Mouse (Mus musculus) midbrain, postnatal 0 days (tissue): ENCODE results near the gene Itgb6. TPM values are rescaled to one million over a fixed set of nuclear protein-coding genes. Genes with fewer than 3 reads are reported as not detected.

Experiments used
- ATAC-seq: fragments of 200-750 bp; cut with Nextera tagmentation; 2 replicates; pipeline ENCODE4 v1.8.0; 2017; ENCODE audit warnings: moderate number of reproducible peaks, mild to moderate bottlenecking, moderate TSS enrichment, moderate library complexity; ENCODE audit not compliant: low FRiP score
- DNase-seq: peaks from one replicate; pipeline ENCODE4 v3.0.0-alpha.2; 2015; ENCODE audit warnings: low spot score
- H3K27ac ChIP-seq: fragments of 300-500 bp; sonication (generic); 2 replicates; pipeline ENCODE4 v1.5.1; 2014; ENCODE audit warnings: low read depth, mild to moderate bottlenecking, low read length, mixed read lengths
- H3K27me3 ChIP-seq: fragments of 300-500 bp; sonication (generic); 2 replicates; pipeline ENCODE4 v1.6.1; 2014; ENCODE audit warnings: low read length, control low read depth, mixed read lengths; ENCODE audit not compliant: insufficient read depth
- H3K36me3 ChIP-seq: fragments of 300-500 bp; sonication (generic); 2 replicates; pipeline ENCODE4 v1.6.1; 2014; ENCODE audit warnings: low read length, control low read depth, mixed read lengths; ENCODE audit not compliant: insufficient read depth
- H3K4me1 ChIP-seq: fragments of 300-500 bp; sonication (generic); 2 replicates; pipeline ENCODE4 v1.6.1; 2014; ENCODE audit warnings: mild to moderate bottlenecking, control low read depth, antibody characterized with exemption, low read length, mixed read lengths; ENCODE audit not compliant: insufficient read depth
- H3K4me2 ChIP-seq: fragments of 300-500 bp; sonication (generic); 2 replicates; pipeline ENCODE4 v1.6.1; 2014; ENCODE audit warnings: low read depth, mild to moderate bottlenecking, low read length, mixed read lengths; ENCODE audit not compliant: poor library complexity, severe bottlenecking
- H3K4me3 ChIP-seq: fragments of 300-500 bp; sonication (generic); 2 replicates; pipeline ENCODE4 v1.5.1; 2014; ENCODE audit warnings: low read depth, mild to moderate bottlenecking, low read length, moderate library complexity
- H3K9ac ChIP-seq: fragments of 300-500 bp; sonication (generic); replicated peaks from 2 replicates; pipeline ENCODE4 v1.6.1; 2014; ENCODE audit warnings: mild to moderate bottlenecking, low read length, moderate library complexity, mixed read lengths; ENCODE audit not compliant: poor library complexity, severe bottlenecking
- H3K9me3 ChIP-seq: fragments of 300-500 bp; sonication (generic); 2 replicates; pipeline ENCODE4 v1.6.1; 2016; ENCODE audit warnings: low read length, control low read depth
- CTCF ChIP-seq: IDR thresholded peaks from 2 replicates; pipeline ENCODE4 v1.5.1; 2016; ENCODE audit warnings: antibody characterized with exemption, mild to moderate bottlenecking
- WGBS: fragments of 180-500 bp; shearing (Covaris S2); extraction: QIAGEN DNeasy Blood & Tissue Kit; methylation state at CpG from one replicate; pipeline ENCODE4 v1.1.7; 2014; 5-methylcytosine and 5-hydroxymethylcytosine counted together
- polyA plus RNA-seq: library from polyadenylated mRNA; unstranded; fragments of >200 nt; fragmentation: Nextera tagmentation; extraction: Ambion mirVana; gene quantifications from 2 replicates; pipeline ENCODE4 v1.2.1, GENCODE M21; 2015
- total RNA-seq: library from RNA; depleted of rRNA; stranded (reverse); fragments of >200 nt; gene quantifications from 2 replicates; pipeline ENCODE4 v1.2.3, GENCODE M21; 2014

Gene Itgb6
- total and polyA plus RNA-seq, 2 experiments from 2014 or later = 0.04 to 0.22 TPM

DNA sequence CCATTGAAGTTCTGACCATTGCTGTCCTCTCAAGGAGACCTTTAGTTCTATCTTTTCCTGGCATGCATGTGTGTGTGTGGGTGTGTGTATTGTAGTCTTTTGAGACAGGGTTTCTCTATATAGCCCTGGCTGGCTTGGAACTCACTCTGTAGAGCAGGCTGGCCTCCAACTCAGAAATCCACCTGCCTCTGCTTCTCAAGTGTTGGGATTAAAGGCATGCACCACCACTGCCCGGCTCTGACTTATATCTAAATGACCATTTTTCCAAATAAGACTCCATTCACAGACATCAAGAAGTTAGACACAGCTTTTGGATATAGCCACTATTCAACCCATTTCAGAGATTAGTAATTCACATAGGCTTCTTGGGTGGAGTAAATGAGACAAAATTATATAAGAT is 34.3 kb downstream of the Itgb6 start:
- Histone ChIP-seq H3K4me1 (no peaks in the 10 kb centered on the region), H3K27me3 (no peaks in the 10 kb centered on the region), H3K4me3 (no peak overlapping the region), H3K9ac (no peak overlapping the region), H3K36me3 (no peaks in the 10 kb centered on the region), H3K4me2 (no peak overlapping the region), H3K27ac (no peak overlapping the region), H3K9me3 (no peaks in the 10 kb centered on the region)
- 86% methylated on average over 1 of the region's 1 CpGs for WGBS
- no peak for TF ChIP-seq CTCF
- DNase-seq = no peak
- ATAC-seq = no peak

DNA sequence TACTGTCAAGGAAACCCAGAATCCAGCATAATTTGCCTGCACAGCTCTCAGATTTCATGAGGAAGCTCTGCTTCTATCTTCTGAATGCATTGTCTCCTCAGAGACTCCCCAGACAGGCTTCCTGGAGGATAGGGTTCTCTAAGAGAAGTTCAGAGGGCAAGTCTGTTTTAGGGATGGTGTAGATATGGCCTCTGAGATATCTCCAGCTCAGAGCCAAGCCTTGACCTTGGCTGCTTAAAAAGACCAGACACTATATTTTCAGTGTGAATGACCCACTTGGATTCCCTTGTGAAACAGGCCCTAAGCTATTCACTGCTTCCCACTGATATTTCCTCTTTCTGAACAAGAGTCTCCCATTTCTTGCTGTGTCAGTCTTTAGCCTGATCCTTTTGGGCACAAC is 36.5 kb downstream of the Itgb6 start:
- Histone ChIP-seq H3K4me3 (no peak overlapping the region), H3K4me2 (no peak overlapping the region), H3K4me1 (no peaks in the 10 kb centered on the region), H3K36me3 (no peaks in the 10 kb centered on the region), H3K9me3 (no peaks in the 10 kb centered on the region), H3K27ac (no peak overlapping the region), H3K27me3 (no peaks in the 10 kb centered on the region), H3K9ac (no peak overlapping the region)
- DNase-seq = no peak
- no peak for TF ChIP-seq CTCF
- ATAC-seq = no peak

DNA sequence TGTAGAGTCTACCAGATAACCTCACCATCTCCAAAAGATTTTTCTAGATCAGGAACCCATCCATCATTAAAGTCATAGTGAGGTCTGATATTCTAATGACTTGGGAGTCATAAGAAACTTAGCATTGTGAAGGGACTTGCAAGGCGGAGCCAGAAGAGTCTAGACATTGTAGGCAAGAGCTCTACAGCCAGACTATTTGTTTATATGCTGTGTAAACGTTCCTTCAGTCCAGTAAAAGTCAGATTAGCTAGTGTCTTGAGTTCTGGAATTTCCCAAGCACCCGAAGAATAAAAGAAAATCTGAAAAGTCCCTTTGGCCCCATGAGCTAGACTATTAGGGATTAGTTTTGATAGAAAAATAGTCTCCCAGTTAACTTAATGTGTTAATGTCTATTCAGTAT is 38.3 kb downstream of the Itgb6 start:
- Histone ChIP-seq H3K9ac (no peak overlapping the region), H3K36me3 (no peaks in the 10 kb centered on the region), H3K4me2 (no peak overlapping the region), H3K4me3 (no peak overlapping the region), H3K27me3 (no peaks in the 10 kb centered on the region), H3K4me1 (no peaks in the 10 kb centered on the region), H3K27ac (no peak overlapping the region), H3K9me3 (no peaks in the 10 kb centered on the region)
- 81% methylated on average over 3 of the region's 3 CpGs for WGBS
- DNase-seq (no peak), ATAC-seq (no peak)
- no peak for TF ChIP-seq CTCF

DNA sequence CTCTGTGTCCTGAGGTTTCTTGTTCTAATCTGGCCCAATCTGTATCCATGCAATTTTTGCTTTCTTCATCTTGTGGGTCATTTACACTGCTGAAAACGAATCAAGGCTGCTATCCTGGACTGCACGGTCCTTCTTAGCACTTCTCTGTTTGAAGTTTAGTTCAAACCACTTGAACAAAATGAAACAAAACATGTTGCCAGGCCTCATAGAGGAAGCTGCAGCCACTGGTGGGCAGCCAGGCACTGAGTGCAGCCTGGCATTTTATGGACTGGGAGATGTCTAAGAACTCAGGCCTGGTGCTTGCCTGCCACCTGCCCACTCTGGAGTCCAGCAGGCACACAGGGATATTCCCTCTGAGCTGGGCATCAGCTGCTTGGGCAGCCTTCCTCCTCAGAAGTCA is 39.9 kb downstream of the Itgb6 start:
- no peaks in the 10 kb centered on the region for H3K9me3 ChIP-seq
- H3K27ac ChIP-seq = no peak overlapping the region
- H3K9ac ChIP-seq = no peak overlapping the region
- no peak overlapping the region for H3K4me2 ChIP-seq
- 81% methylated on average over 2 of the region's 2 CpGs for WGBS
- H3K4me3 ChIP-seq = no peak overlapping the region
- H3K27me3 ChIP-seq = no peaks in the 10 kb centered on the region
- no peaks in the 10 kb centered on the region for H3K36me3 ChIP-seq
- ATAC-seq (no peak), DNase-seq (no peak)
- no peaks in the 10 kb centered on the region for H3K4me1 ChIP-seq
- TF ChIP-seq CTCF = no peak

DNA sequence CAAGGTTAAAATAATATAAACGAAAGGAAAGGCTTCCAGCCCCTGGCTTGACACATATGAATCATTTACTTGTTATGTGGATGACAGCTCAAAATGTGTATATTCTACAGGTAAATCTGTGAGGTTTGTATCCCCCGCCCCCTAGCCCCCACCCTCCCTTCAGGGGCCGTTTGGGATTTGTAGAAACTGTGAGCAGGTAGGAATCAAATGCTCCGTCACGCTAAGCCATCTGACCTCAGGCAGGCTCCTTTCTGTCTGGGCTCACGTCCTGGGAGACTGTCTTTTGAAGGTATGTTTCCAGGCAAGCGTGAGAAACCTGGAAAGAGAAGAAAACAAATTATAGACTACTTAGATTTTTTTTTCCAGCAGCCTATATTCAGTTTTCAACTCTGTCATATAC is 48.0 kb downstream of the Itgb6 start:
- 56% methylated on average over 7 of the region's 7 CpGs for WGBS
- H3K4me2 ChIP-seq = no peak overlapping the region
- TF ChIP-seq CTCF = no peak
- H3K4me1 ChIP-seq = 0 out of 2 replicates have a peak, but pooled peaks cover 2% of the 10 kb centered on the region
- H3K9ac ChIP-seq = no peak overlapping the region
- no peak overlapping the region for H3K27ac ChIP-seq
- H3K36me3 ChIP-seq = no peaks in the 10 kb centered on the region
- ATAC-seq (no peak), DNase-seq (no peak)
- H3K9me3 ChIP-seq = no peaks in the 10 kb centered on the region
- H3K27me3 ChIP-seq = 0 out of 2 replicates have a peak, but pooled peaks cover 2% of the 10 kb centered on the region
- H3K4me3 ChIP-seq = no peak overlapping the region

DNA sequence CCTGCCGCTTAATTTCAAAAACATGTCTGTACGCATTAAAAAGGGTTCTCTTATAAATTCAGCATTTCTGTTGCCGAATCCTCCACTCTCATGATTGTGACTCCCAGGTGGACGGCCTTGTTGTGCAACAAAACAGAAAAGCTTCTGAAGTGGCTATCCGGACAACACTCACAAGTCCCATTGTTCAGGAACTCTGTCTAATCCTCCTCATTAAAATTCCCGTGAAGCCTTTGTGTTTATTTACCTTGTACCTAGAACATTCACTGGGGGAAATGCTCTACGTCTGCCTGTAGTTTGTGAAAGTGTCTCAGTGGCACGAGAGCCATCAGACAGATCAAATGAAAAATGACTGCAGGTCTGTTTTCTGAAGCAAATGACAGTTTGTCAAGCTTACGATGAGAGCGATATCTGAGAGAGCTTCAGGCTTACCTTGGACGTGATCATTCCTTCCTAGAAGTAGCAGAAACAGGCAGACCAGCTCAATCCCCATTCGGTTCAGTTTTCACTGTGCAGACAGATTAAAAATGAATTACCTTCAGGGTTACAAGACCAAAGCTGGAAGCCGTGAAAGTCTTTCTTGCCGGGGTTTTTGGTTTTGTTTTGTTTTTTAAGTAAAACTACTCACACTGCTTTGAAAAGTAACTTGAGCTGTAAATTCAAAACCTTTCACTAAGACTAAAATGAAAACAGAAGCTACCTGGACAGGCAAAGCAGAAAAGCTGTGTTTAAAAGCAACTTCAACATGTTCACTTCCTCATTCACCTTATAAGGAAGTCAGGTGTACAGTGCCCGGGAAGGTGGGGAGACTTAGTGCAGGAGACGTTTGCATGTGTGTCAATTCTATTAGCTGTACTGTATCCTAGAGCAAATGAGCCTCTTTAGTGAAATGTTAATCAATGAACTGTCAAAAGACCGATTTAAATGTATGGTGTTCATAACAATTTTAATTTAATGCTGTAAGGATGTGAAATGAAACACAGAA is 49.2 kb downstream of the Itgb6 start:
- ATAC-seq (no peak), DNase-seq (no peak)
- 0 out of 2 replicates have a peak, but pooled peaks cover 2% of the 10 kb centered on the region for H3K27me3 ChIP-seq
- 0 out of 2 replicates have a peak overlapping the region, but pooled peaks have one; percentile 6 for H3K4me2 ChIP-seq
- 25% methylated on average over 17 of the region's 17 CpGs for WGBS
- TF ChIP-seq CTCF = no peak
- H3K9me3 ChIP-seq = no peaks in the 10 kb centered on the region
- no peaks in the 10 kb centered on the region for H3K36me3 ChIP-seq
- no peak overlapping the region for H3K4me3 ChIP-seq
- H3K4me1 ChIP-seq = 0 out of 2 replicates have a peak, but pooled peaks cover 2% of the 10 kb centered on the region
- H3K27ac ChIP-seq = no peak overlapping the region
- H3K9ac ChIP-seq = no peak overlapping the region
